13 mouse cellular contexts compared by ENCODE assay signal in genomic region chr7:65141907-65142698, GRCm38 (mm10). TPM values are rescaled to one million over a fixed set of nuclear protein-coding genes. Genes with fewer than 3 reads are reported as not detected.
A peak's percentile ranks its signal among the peaks of the same experiment; 100 is the strongest.
DNase-seq lines count a peak whose midpoint lies in the region; ATAC-seq and TF ChIP-seq lines count a peak whose summit lies in the region.
"Had no signal": no experiment of that assay in that cellular context is flagged by ENCODE, and none has a peak within 500 bp of the region (broad histone marks: within the 10 kb centered on the region; RNA-seq: fewer than 3 reads in every experiment).

No protein-coding gene starts in this region.

- H3K4me3 ChIP-seq in forebrain, embryonic 16.5 days (replicated peaks; ENCODE audit: low read length), result no peak overlapping the region
- H3K4me3 ChIP-seq in forebrain, embryonic 15.5 days, result no peak overlapping the region
- no peak overlapping the region for H3K4me3 ChIP-seq in kidney, postnatal 0 days (replicated peaks; ENCODE audit: low read depth, low read length)
- no peak overlapping the region for H3K4me3 ChIP-seq in hindbrain, postnatal 0 days (ENCODE audit: low read length)
- H3K4me3 ChIP-seq: heart, embryonic 13.5 days had no signal

- ATAC-seq in forebrain, embryonic 16.5 days, result 0 out of 2 replicates have a peak, but pooled peaks have one; percentile 50
- no peak for ATAC-seq in forebrain, embryonic 15.5 days (replicated peaks)
- peak; percentile 76 for ATAC-seq in kidney, postnatal 0 days (replicated peaks; ENCODE audit: low FRiP score, low read depth)
- ATAC-seq in hindbrain, postnatal 0 days, result peak; percentile 79

- no peaks in the 10 kb centered on the region for H3K36me3 ChIP-seq in forebrain, embryonic 16.5 days (ENCODE audit: control insufficient read depth, insufficient read depth)
- no peaks in the 10 kb centered on the region for H3K36me3 ChIP-seq in forebrain, embryonic 15.5 days
- H3K36me3 ChIP-seq in kidney, postnatal 0 days (ENCODE audit: insufficient read depth, low read length), result no peaks in the 10 kb centered on the region
- no peaks in the 10 kb centered on the region for H3K36me3 ChIP-seq in hindbrain, postnatal 0 days (ENCODE audit: insufficient read depth, low read length)
- H3K36me3 ChIP-seq: heart, embryonic 13.5 days had no signal

- DNase-seq in kidney, postnatal 0 days (ENCODE audit: low spot score), result peak; percentile 37
- DNase-seq in kidney, adult 11 months, result no peak
- DNase-seq in NIH3T3 (ENCODE audit: low read depth), result peak; percentile 11
- peak; percentile 74 for DNase-seq in hindbrain, postnatal 0 days (ENCODE audit: low spot score)
- no peak for DNase-seq in lung, adult 18-20 months
- DNase-seq in cerebellum, adult 9-10 months, result no peak
- DNase-seq: gastrocnemius, postnatal 10 days; liver; thymus, postnatal 4 days had no signal

- H3K27me3 ChIP-seq in forebrain, embryonic 16.5 days (replicated peaks; ENCODE audit: control insufficient read depth, insufficient read depth, low read length), result no peaks in the 10 kb centered on the region
- H3K27me3 ChIP-seq in forebrain, embryonic 15.5 days, result no peaks in the 10 kb centered on the region
- no peaks in the 10 kb centered on the region for H3K27me3 ChIP-seq in kidney, postnatal 0 days (ENCODE audit: insufficient read depth, low read length)
- H3K27me3 ChIP-seq in hindbrain, postnatal 0 days (ENCODE audit: insufficient read depth, low read length), result no peaks in the 10 kb centered on the region
- H3K27me3 ChIP-seq: heart, embryonic 13.5 days had no signal

- no peaks in the 10 kb centered on the region for H3K9me3 ChIP-seq in forebrain, embryonic 16.5 days (ENCODE audit: control insufficient read depth, low read length)
- no peaks in the 10 kb centered on the region for H3K9me3 ChIP-seq in forebrain, embryonic 15.5 days
- no peaks in the 10 kb centered on the region for H3K9me3 ChIP-seq in kidney, postnatal 0 days (replicated peaks; ENCODE audit: low read length)
- no peaks in the 10 kb centered on the region for H3K9me3 ChIP-seq in hindbrain, postnatal 0 days (ENCODE audit: low read length)
- H3K9me3 ChIP-seq: heart, embryonic 13.5 days had no signal

- H3K27ac ChIP-seq in forebrain, embryonic 16.5 days (ENCODE audit: low read length), result no peak overlapping the region; the same call in 1 of the 2 replicates
- no peak overlapping the region for H3K27ac ChIP-seq in forebrain, embryonic 15.5 days (replicated peaks)
- no peak overlapping the region for H3K27ac ChIP-seq in kidney, postnatal 0 days
- H3K27ac ChIP-seq in hindbrain, postnatal 0 days, result no peak overlapping the region
- H3K27ac ChIP-seq: heart, embryonic 13.5 days; stomach, postnatal 0 days had no signal

- H3K4me1 ChIP-seq in forebrain, embryonic 16.5 days (replicated peaks; ENCODE audit: control insufficient read depth, insufficient read depth, low read length), result peaks cover 5% of the 10 kb centered on the region; the same call in 1 of the 2 replicates
- 0 out of 2 replicates have a peak, but pooled peaks cover 3% of the 10 kb centered on the region for H3K4me1 ChIP-seq in forebrain, embryonic 15.5 days
- H3K4me1 ChIP-seq in kidney, postnatal 0 days (replicated peaks; ENCODE audit: insufficient read depth, low read length), result no peaks in the 10 kb centered on the region
- H3K4me1 ChIP-seq in hindbrain, postnatal 0 days (ENCODE audit: insufficient read depth, low read length), result peaks cover 5% of the 10 kb centered on the region; the same call in 1 of the 2 replicates
- H3K4me1 ChIP-seq: heart, embryonic 13.5 days had no signal

- WGBS in forebrain, embryonic 16.5 days, result 55% methylated on average over 6 of the region's 6 CpGs
- 61% methylated on average over 6 of the region's 6 CpGs for WGBS in forebrain, embryonic 15.5 days
- 29% methylated on average over 6 of the region's 6 CpGs for WGBS in kidney, postnatal 0 days
- WGBS in hindbrain, postnatal 0 days, result 24% methylated on average over 6 of the region's 6 CpGs

- H3K4me2 ChIP-seq in forebrain, embryonic 16.5 days (ENCODE audit: low read length), result no peak overlapping the region
- H3K4me2 ChIP-seq in forebrain, embryonic 15.5 days (replicated peaks), result no peak overlapping the region
- no peak overlapping the region for H3K4me2 ChIP-seq in kidney, postnatal 0 days (ENCODE audit: low read length)
- no peak overlapping the region for H3K4me2 ChIP-seq in hindbrain, postnatal 0 days (ENCODE audit: low read depth, low read length)
- H3K4me2 ChIP-seq: heart, embryonic 13.5 days had no signal

- no peak for TF ChIP-seq CTCF in kidney, postnatal 0 days (IDR thresholded peaks at IDR 0.05; ENCODE audit: low read depth)
- TF ChIP-seq CTCF in hindbrain, postnatal 0 days (IDR thresholded peaks at IDR 0.05; ENCODE audit: low read depth), result no peak

- no peak overlapping the region for H3K9ac ChIP-seq in forebrain, embryonic 16.5 days (replicated peaks; ENCODE audit: low read depth, low read length)
- no peak overlapping the region for H3K9ac ChIP-seq in forebrain, embryonic 15.5 days (replicated peaks)
- H3K9ac ChIP-seq in kidney, postnatal 0 days (ENCODE audit: low read depth, low read length), result no peak overlapping the region
- H3K9ac ChIP-seq in hindbrain, postnatal 0 days (replicated peaks; ENCODE audit: low read length), result no peak overlapping the region
- H3K9ac ChIP-seq: heart, embryonic 13.5 days had no signal

RNA-seq across cellular contexts. Expression of gene Fam189a1, which starts 14.3 kb away (rescaled TPM):
- 3.3 and 5.7 TPM in 2 replicates for polyA plus RNA-seq in forebrain, embryonic 16.5 days (2015; fragmentation: Nextera tagmentation; extraction: Ambion mirVana)
- 5.0 and 6.4 TPM in 2 replicates for polyA plus RNA-seq in forebrain, embryonic 15.5 days (2015; fragmentation: Nextera tagmentation; extraction: Ambion mirVana)
- polyA plus RNA-seq in kidney, postnatal 0 days (2015; fragmentation: Nextera tagmentation; extraction: Ambion mirVana), result 0.23 and 0.74 TPM in 2 replicates
- total RNA-seq in hindbrain, postnatal 0 days (2014; rRNA removed), result 23.2 and 28.4 TPM in 2 replicates
- polyA plus RNA-seq in hindbrain, postnatal 0 days (2015; fragmentation: Nextera tagmentation; extraction: Ambion mirVana), result 12.5 and 16.8 TPM in 2 replicates

Comparison
In these comparisons a context has a peak if more than half of its experiments do, and no peak if none do; other contexts are left out.
1. DNase-seq: peak in kidney, postnatal 0 days (single experiment), NIH3T3 (single experiment) and hindbrain, postnatal 0 days (single experiment); none in kidney, adult 11 months (single experiment), lung, adult 18-20 months (0 of 2) and cerebellum, adult 9-10 months (single experiment).